Mouse (Mus musculus) forebrain, embryonic 12.5 days (tissue): ENCODE data around the gene Copz1. TPM values are rescaled to one million over a fixed set of nuclear protein-coding genes. Genes with fewer than 3 reads are reported as not detected.
"Not testable (repeated sequence)": the region's sequence is repeated elsewhere in the genome, so short reads cannot be mapped to it uniquely, and the experiment has no call there.

Experiments
- ATAC-seq: fragments of 200-750 bp; cut with Nextera tagmentation; 2 replicates; pipeline ENCODE4 v1.8.0; 2017; ENCODE audit warnings: moderate TSS enrichment; ENCODE audit not compliant: low FRiP score
- H3K27ac ChIP-seq: fragments of 300-500 bp; sonication (generic); 2 replicates; pipeline ENCODE4 v1.5.1; 2016; ENCODE audit warnings: mild to moderate bottlenecking
- H3K27me3 ChIP-seq: fragments of 300-500 bp; sonication (generic); 2 replicates; pipeline ENCODE4 v1.6.1; 2016; ENCODE audit warnings: mild to moderate bottlenecking
- H3K36me3 ChIP-seq: fragments of 300-500 bp; sonication (generic); replicated peaks from 2 replicates; pipeline ENCODE4 v1.6.1; 2016; ENCODE audit warnings: mild to moderate bottlenecking
- H3K4me1 ChIP-seq: fragments of 300-500 bp; sonication (generic); 2 replicates; pipeline ENCODE4 v1.6.1; 2016
- H3K4me2 ChIP-seq: fragments of 300-500 bp; sonication (generic); 2 replicates; pipeline ENCODE4 v1.6.1; 2016; ENCODE audit warnings: mild to moderate bottlenecking, moderate library complexity
- H3K4me3 ChIP-seq: fragments of 300-500 bp; sonication (generic); replicated peaks from 2 replicates; pipeline ENCODE4 v1.5.1; 2016; ENCODE audit warnings: mild to moderate bottlenecking
- H3K9ac ChIP-seq: fragments of 300-500 bp; sonication (generic); 2 replicates; pipeline ENCODE4 v1.6.1; 2016; ENCODE audit warnings: mild to moderate bottlenecking
- H3K9me3 ChIP-seq: fragments of 300-500 bp; sonication (generic); 2 replicates; pipeline ENCODE4 v1.6.1; 2016
- WGBS: fragments of 180-500 bp; shearing (Covaris S2); methylation state at CpG from one replicate; pipeline ENCODE4 v1.1.7; 2016; 5-methylcytosine and 5-hydroxymethylcytosine counted together
- polyA plus RNA-seq: library from polyadenylated mRNA; unstranded; fragments of >200 nt; fragmentation: Nextera tagmentation; extraction: Ambion mirVana; gene quantifications from 2 replicates; pipeline ENCODE4 v1.2.1, GENCODE M21; 2016

Gene Copz1
- polyA plus RNA-seq, 1 experiment from 2014 or later, result 226 TPM

GRCm38 (mm10) chr15:103242885-103243284 is 29.6 kb upstream of the Copz1 start:
- Histone ChIP-seq H3K27ac (0 out of 2 replicates have a peak overlapping the region, but pooled peaks have one; percentile 31), H3K4me2 (peak overlapping the region; percentile 92), H3K4me3 (peak overlapping the region; percentile 62), H3K4me1 (peaks cover 43% of the 10 kb centered on the region), H3K9ac (peak overlapping the region; percentile 78), H3K9me3 (no peaks in the 10 kb centered on the region), H3K36me3 (peaks cover 57% of the 10 kb centered on the region), H3K27me3 (no peaks in the 10 kb centered on the region)
- WGBS, result 80% methylated on average over 8 of the region's 8 CpGs
- no peak for ATAC-seq

DNA sequence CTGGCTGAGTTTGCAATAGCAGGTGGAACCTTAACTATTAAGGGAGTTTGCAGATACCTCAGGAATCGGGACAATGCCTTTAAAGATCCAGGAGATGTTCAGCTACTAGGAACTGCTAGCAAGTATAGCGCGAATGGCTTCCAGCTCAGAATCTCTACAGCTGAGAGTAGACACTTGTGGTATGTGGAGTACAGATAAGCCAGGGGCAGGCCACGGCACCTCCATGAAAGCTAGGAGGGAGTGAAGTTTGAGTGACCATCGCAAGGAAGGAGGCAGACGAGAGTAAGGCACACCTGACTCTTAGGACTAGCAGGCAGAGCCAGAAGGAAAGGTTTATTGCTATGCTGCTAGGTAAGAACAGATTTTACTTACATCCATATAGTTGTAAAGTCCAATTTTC is 26.9 kb upstream of the Copz1 start:
- Histone ChIP-seq H3K9ac (0 out of 2 replicates have a peak overlapping the region, but pooled peaks have one; percentile 1), H3K4me3 (no peak overlapping the region), H3K36me3 (peaks cover 73% of the 10 kb centered on the region), H3K4me1 (peaks cover 39% of the 10 kb centered on the region), H3K4me2 (no peak overlapping the region), H3K27ac (no peak overlapping the region), H3K9me3 (no peaks in the 10 kb centered on the region), H3K27me3 (no peaks in the 10 kb centered on the region)
- no peak for ATAC-seq
- WGBS, result 80% methylated on average over 6 of the region's 6 CpGs

DNA sequence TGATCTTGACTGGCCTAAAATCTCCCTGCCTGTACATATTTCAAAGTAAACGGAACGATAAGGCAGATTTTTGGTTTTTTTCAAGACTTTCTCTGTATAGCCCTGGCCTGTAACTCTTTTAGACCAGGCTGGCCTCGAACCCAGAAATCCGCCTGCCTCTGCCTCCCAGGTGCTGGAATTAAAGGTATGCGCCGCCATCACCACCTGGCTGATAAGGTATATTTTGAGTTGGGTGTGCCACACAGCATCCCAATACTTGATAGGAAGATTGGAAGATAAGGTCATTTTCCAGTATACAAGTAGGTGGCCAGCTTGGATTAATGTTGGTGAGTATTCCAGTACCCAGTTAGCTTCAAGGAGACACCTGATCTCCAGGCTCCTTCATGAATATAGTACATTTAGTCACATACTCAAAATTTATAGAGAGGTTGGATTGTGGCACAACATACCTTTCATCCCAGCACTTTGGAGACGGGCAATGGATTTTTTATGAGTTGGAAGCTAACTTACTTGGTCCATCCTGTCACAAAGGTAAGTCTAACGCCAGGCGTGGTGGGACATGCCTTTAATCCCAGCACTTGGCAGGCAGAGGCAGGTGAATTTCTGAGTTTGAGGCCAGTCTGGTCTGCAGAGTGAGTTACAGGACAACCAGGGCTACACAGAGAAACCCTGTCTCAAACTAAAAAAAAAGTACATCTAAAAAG is 25.3 kb upstream of the Copz1 start:
- Histone ChIP-seq H3K4me2 (no peak overlapping the region), H3K9me3 (no peaks in the 10 kb centered on the region), H3K36me3 (peaks cover 63% of the 10 kb centered on the region), H3K9ac (no peak overlapping the region), H3K4me3 (no peak overlapping the region), H3K4me1 (peaks cover 32% of the 10 kb centered on the region), H3K27me3 (no peaks in the 10 kb centered on the region), H3K27ac (no peak overlapping the region)
- ATAC-seq, result no peak
- WGBS, result 92% methylated on average over 9 of the region's 9 CpGs

- H3K4me2 ChIP-seq, result no peak overlapping the region
- ATAC-seq, result no peak
- H3K9me3 ChIP-seq, result no peaks in the 10 kb centered on the region
- H3K27ac ChIP-seq, result 0 out of 2 replicates have a peak overlapping the region, but pooled peaks have one; percentile 42
- H3K36me3 ChIP-seq, result peaks cover 57% of the 10 kb centered on the region
- H3K27me3 ChIP-seq, result no peaks in the 10 kb centered on the region
- H3K4me1 ChIP-seq, result peaks cover 26% of the 10 kb centered on the region
- H3K4me3 ChIP-seq, result no peak overlapping the region
- no peak overlapping the region for H3K9ac ChIP-seq
Observed at GRCm38 (mm10) chr15:103247782-103248400, 24.6 kb upstream of the Copz1 start.

- Histone ChIP-seq H3K9ac (no peak overlapping the region), H3K4me3 (no peak overlapping the region), H3K9me3 (no peaks in the 10 kb centered on the region), H3K36me3 (peaks cover 49% of the 10 kb centered on the region), H3K27ac (peak overlapping the region; percentile 50; the same call in 1 of the 2 replicates), H3K4me1 (peaks cover 18% of the 10 kb centered on the region), H3K4me2 (no peak overlapping the region), H3K27me3 (no peaks in the 10 kb centered on the region)
- ATAC-seq, result peak; percentile 23; the same call in 1 of the 2 replicates
- 88% methylated on average over 28 of the region's 28 CpGs for WGBS
Observed at GRCm38 (mm10) chr15:103248401-103249313, 23.9 kb upstream of the Copz1 start.

- Histone ChIP-seq H3K4me1 (peaks cover 14% of the 10 kb centered on the region), H3K36me3 (peaks cover 45% of the 10 kb centered on the region), H3K27ac (peak overlapping the region; percentile 50; the same call in 1 of the 2 replicates)
- H3K4me2 ChIP-seq, H3K27me3 ChIP-seq, H3K9me3 ChIP-seq, ATAC-seq, H3K9ac ChIP-seq, H3K4me3 ChIP-seq: not testable (repeated sequence)
- WGBS, result 88% methylated on average over 6 of the region's 6 CpGs
Observed at GRCm38 (mm10) chr15:103249511-103249910, 23.0 kb upstream of the Copz1 start.

DNA sequence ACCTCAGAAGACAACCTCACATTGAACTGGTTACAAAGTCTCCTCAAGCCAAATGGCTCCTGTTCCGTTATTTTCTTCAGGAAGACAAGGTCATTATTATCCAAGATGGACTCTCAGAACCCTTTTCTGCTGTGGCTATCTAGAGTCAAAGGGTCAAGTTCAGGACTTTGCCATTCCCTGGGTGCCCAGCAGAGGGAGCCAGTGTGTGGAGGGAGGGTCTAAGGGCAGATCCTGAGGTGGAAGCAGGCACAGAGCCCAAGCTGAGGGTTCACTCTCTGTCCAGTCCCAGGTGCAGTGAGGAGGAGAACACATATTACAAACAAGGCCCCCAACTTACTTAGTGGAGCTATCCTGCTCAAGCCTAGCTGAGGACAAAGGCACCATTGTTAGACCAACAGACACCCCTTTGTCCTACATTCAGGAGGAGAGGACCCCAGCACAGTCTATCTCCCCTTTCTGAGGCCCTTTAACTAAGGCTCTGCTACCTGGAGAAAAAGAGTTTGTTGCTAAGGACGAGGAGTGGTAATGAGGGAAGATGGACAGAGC is 22.2 kb upstream of the Copz1 start:
- H3K27ac ChIP-seq, result peak overlapping the region; percentile 16; the same call in 1 of the 2 replicates
- no peak overlapping the region for H3K9ac ChIP-seq
- H3K9me3 ChIP-seq, result no peaks in the 10 kb centered on the region
- H3K4me3 ChIP-seq, result no peak overlapping the region
- H3K27me3 ChIP-seq, result peaks cover 10% of the 10 kb centered on the region
- peaks cover 41% of the 10 kb centered on the region for H3K36me3 ChIP-seq
- H3K4me1 ChIP-seq, result peaks cover 18% of the 10 kb centered on the region
- WGBS, result 24% methylated on average over 2 of the region's 2 CpGs
- no peak overlapping the region for H3K4me2 ChIP-seq
- ATAC-seq, result no peak

- H3K27ac ChIP-seq, result no peak overlapping the region
- H3K4me3 ChIP-seq, result no peak overlapping the region
- no peak overlapping the region for H3K9ac ChIP-seq
- ATAC-seq, result no peak
- peaks cover 15% of the 10 kb centered on the region for H3K4me1 ChIP-seq
- H3K27me3 ChIP-seq, result peaks cover 15% of the 10 kb centered on the region
- H3K4me2 ChIP-seq, result no peak overlapping the region
- WGBS, result 82% methylated on average over 1 of the region's 1 CpGs
- peaks cover 28% of the 10 kb centered on the region for H3K36me3 ChIP-seq
- H3K9me3 ChIP-seq, result no peaks in the 10 kb centered on the region
Observed at GRCm38 (mm10) chr15:103251595-103251994, 20.9 kb upstream of the Copz1 start.

DNA sequence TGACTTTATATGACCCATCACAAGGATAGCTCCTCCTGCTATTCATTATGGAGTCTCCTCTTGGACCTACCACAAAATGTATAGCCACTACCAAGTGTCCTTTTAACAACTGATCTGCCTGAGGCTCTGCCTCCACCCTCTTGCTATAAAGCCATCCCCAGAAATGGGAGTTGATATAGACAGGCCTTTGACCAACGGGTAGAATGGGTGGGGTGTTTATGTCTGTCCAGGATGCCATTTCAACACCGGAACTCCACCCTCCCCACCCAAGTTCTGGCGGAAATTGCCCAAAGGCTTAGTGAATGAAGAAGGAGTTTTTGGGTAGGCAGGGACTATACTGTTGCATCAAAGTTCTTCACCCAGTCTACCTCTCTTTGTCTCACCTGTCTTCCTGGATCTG is 19.9 kb upstream of the Copz1 start:
- Histone ChIP-seq H3K4me3 (no peak overlapping the region), H3K36me3 (peaks cover 18% of the 10 kb centered on the region), H3K9me3 (no peaks in the 10 kb centered on the region), H3K4me1 (peaks cover 15% of the 10 kb centered on the region), H3K9ac (no peak overlapping the region), H3K27me3 (peaks cover 17% of the 10 kb centered on the region), H3K4me2 (no peak overlapping the region), H3K27ac (no peak overlapping the region)
- ATAC-seq, result no peak
- 81% methylated on average over 3 of the region's 3 CpGs for WGBS

DNA sequence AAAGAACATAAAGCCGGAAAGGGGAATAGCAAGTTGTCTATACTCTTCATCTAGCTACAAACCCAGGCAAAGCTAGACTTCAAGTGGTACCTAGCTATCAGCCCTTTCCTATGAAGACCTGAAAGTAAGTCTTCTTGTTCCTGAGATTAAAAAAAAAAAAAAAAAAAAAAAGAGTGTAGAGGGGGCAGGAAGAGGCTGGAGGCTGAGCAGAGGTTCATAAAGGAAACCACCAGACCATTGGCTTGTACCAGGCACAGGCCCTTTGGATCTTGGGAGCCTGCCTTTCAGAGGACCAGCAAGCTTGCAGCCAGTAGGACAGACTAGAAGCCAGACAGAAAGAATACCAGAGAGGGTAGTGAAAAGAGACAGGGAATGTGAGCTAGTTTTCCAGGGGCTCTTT is 19.2 kb upstream of the Copz1 start:
- H3K4me2 ChIP-seq, result no peak overlapping the region
- no peaks in the 10 kb centered on the region for H3K9me3 ChIP-seq
- no peak overlapping the region for H3K4me3 ChIP-seq
- peaks cover 18% of the 10 kb centered on the region for H3K4me1 ChIP-seq
- no peak overlapping the region for H3K9ac ChIP-seq
- peaks cover 24% of the 10 kb centered on the region for H3K27me3 ChIP-seq
- H3K36me3 ChIP-seq, result peaks cover 11% of the 10 kb centered on the region
- ATAC-seq, result no peak
- WGBS, result 97% methylated on average over 1 of the region's 1 CpGs
- no peak overlapping the region for H3K27ac ChIP-seq

DNA sequence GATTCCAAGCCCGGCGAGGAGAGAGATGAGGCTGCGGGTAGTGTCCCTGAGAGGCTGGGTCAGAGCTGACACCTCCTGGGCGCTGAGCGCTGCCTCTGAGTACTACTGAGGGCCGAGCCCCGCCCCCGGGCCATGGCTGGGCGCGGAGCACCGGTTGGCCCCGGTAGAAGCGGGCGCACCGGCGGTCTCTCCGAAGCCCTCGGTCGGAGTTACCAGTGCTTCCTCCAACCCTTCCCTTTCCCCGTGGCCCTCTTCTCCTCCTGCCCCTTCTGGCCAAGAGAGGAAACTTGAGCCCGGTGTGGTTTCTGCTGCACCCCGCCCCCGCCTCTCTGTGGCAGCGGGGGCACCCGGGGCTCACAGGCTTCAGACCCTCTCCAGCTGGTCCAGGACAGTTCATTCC is 17.3 kb upstream of the Copz1 start:
- Histone ChIP-seq H3K4me1 (peaks cover 18% of the 10 kb centered on the region), H3K27me3 (peaks cover 29% of the 10 kb centered on the region), H3K9me3 (no peaks in the 10 kb centered on the region), H3K4me3 (peak overlapping the region; percentile 37), H3K36me3 (no peaks in the 10 kb centered on the region), H3K9ac (peak overlapping the region; percentile 56), H3K4me2 (peak overlapping the region; percentile 72), H3K27ac (no peak overlapping the region)
- 2% methylated on average over 25 of the region's 25 CpGs for WGBS
- ATAC-seq, result peak; percentile 50; the same call in 1 of the 2 replicates
